Mouse (Mus musculus) heart, embryonic 10.5 days (tissue): ENCODE measurements at regions not wholly inside any gene's neighbourhood (a gene's known extent, or its start where the extent isn't known, plus 50 kb on each side); places are given as distances from the start of the nearest gene placed in this dataset.
A peak's percentile ranks its signal among the peaks of the same experiment; 100 is the strongest.

Experiments
- DNase-seq: peaks from one replicate; pipeline ENCODE4 v3.0.0-alpha.2; 2017; ENCODE audit warnings: low spot score
- H3K27ac ChIP-seq: fragments of 300-500 bp; sonication (generic); 2 replicates; pipeline ENCODE4 v1.5.1; 2016; ENCODE audit warnings: mild to moderate bottlenecking
- H3K27me3 ChIP-seq: fragments of 300-500 bp; sonication (generic); 2 replicates; pipeline ENCODE4 v1.6.1; 2016; ENCODE audit warnings: mild to moderate bottlenecking; ENCODE audit not compliant: poor library complexity, insufficient read depth, severe bottlenecking
- H3K36me3 ChIP-seq: fragments of 300-500 bp; sonication (generic); 2 replicates; pipeline ENCODE4 v1.6.1; 2016; ENCODE audit warnings: mild to moderate bottlenecking, moderate library complexity
- H3K4me1 ChIP-seq: fragments of 300-500 bp; sonication (generic); 2 replicates; pipeline ENCODE4 v1.6.1; 2016; ENCODE audit warnings: mild to moderate bottlenecking
- H3K4me3 ChIP-seq: fragments of 300-500 bp; sonication (generic); 2 replicates; pipeline ENCODE4 v1.5.1; 2016; ENCODE audit warnings: mild to moderate bottlenecking, moderate library complexity
- H3K9me3 ChIP-seq: fragments of 300-500 bp; sonication (generic); 2 replicates; pipeline ENCODE4 v1.6.1; 2016; ENCODE audit warnings: mild to moderate bottlenecking, moderate library complexity
- WGBS: fragments of 180-500 bp; shearing (Covaris S2); methylation state at CpG from one replicate; pipeline ENCODE4 v1.1.7; 2016; 5-methylcytosine and 5-hydroxymethylcytosine counted together

- DNase-seq: no peak
- Histone ChIP-seq H3K4me3 (no peak overlapping the region), H3K9me3 (no peaks in the 10 kb centered on the region), H3K36me3 (no peaks in the 10 kb centered on the region), H3K27me3 (no peaks in the 10 kb centered on the region), H3K4me1 (peaks cover 5% of the 10 kb centered on the region; the same call in 1 of the 2 replicates), H3K27ac (no peak overlapping the region)
- WGBS: 80% methylated on average over 1 of the region's 1 CpGs
Measured at GRCm38 (mm10) chr16:85743022-85743421, 59.9 kb downstream of the Adamts1 start.

- WGBS: 84% methylated on average over 2 of the region's 2 CpGs
- no peak for DNase-seq
- Histone ChIP-seq H3K27ac (no peak overlapping the region), H3K9me3 (no peaks in the 10 kb centered on the region), H3K27me3 (no peaks in the 10 kb centered on the region), H3K4me3 (no peak overlapping the region), H3K36me3 (no peaks in the 10 kb centered on the region), H3K4me1 (no peaks in the 10 kb centered on the region)
Measured at GRCm38 (mm10) chr16:85738606-85739195, 64.2 kb downstream of the Adamts1 start.

GRCm38 (mm10) chr16:85728026-85728425 is 74.9 kb downstream of the Adamts1 start:
- WGBS: 65% methylated on average over 2 of the region's 2 CpGs
- H3K4me1 ChIP-seq: no peaks in the 10 kb centered on the region
- no peaks in the 10 kb centered on the region for H3K36me3 ChIP-seq
- H3K27me3 ChIP-seq: no peaks in the 10 kb centered on the region
- no peaks in the 10 kb centered on the region for H3K9me3 ChIP-seq
- H3K4me3 ChIP-seq: no peak overlapping the region
- H3K27ac ChIP-seq: no peak overlapping the region
- no peak for DNase-seq

DNA sequence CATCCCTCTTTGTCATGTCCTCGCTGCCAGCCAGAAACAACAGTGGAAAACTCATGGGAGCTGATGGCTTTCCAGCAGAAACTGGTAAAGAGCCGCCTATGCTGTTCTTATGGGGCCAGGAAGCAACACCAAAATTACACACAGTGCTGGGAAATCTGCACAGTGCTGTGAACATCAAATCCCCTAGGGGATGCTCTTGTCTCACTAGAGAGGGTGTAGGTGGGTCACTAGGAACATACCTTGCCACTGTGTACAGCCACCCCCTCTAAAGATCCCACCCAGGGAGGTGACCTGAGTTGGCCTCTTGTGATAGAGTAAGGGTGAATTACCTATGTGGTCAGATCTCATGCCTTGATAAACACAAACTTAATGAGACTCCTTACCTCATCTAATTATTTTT is 80.9 kb downstream of the Adamts1 start:
- no peaks in the 10 kb centered on the region for H3K27me3 ChIP-seq
- H3K4me3 ChIP-seq: no peak overlapping the region
- DNase-seq: no peak
- no peaks in the 10 kb centered on the region for H3K9me3 ChIP-seq
- WGBS: 58% methylated on average over 2 of the region's 2 CpGs
- H3K36me3 ChIP-seq: no peaks in the 10 kb centered on the region
- H3K27ac ChIP-seq: no peak overlapping the region
- no peaks in the 10 kb centered on the region for H3K4me1 ChIP-seq

- H3K27me3 ChIP-seq: no peaks in the 10 kb centered on the region
- no peaks in the 10 kb centered on the region for H3K9me3 ChIP-seq
- no peaks in the 10 kb centered on the region for H3K36me3 ChIP-seq
- no peak overlapping the region for H3K27ac ChIP-seq
- no peak for DNase-seq
- H3K4me3 ChIP-seq: no peak overlapping the region
- no peaks in the 10 kb centered on the region for H3K4me1 ChIP-seq
- WGBS: 87% methylated on average over 3 of the region's 3 CpGs
Measured at GRCm38 (mm10) chr16:85712291-85712690, 90.6 kb downstream of the Adamts1 start.

- 81% methylated on average over 9 of the region's 9 CpGs for WGBS
- no peak overlapping the region for H3K27ac ChIP-seq
- H3K9me3 ChIP-seq: no peaks in the 10 kb centered on the region
- H3K36me3 ChIP-seq: no peaks in the 10 kb centered on the region
- no peaks in the 10 kb centered on the region for H3K4me1 ChIP-seq
- no peak overlapping the region for H3K4me3 ChIP-seq
- H3K27me3 ChIP-seq: no peaks in the 10 kb centered on the region
- no peak for DNase-seq
Measured at GRCm38 (mm10) chr16:85704254-85705020, 98.5 kb downstream of the Adamts1 start.

DNA sequence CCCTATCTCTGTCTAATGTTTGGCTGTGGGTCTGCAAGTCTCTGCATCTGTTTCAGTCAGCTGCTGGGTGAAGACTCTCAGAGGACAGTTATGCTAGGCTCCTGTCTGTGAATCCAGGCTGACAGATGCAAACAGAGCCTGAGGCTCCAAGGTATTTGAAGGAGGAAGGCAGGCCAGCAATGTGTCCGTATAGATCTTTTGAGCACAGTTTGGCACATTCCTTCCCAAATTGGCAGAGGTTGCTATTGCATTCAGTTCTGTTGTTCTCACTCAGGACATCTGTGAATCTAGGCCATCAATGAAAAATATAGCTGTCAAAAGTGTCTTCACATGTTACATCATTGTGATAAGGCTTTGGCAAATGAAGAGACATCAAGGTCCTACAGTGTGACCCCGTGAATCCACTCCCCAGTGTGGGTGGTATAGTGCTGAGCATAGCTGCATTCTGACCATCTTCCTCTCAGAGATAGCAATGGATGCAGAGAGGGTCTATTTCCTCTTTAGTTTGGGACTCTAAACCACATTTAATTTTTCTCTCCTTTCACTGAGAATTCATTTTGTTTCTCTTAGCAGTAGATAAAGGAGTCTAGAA is 99.9 kb downstream of the Adamts1 start:
- Histone ChIP-seq H3K27me3 (no peaks in the 10 kb centered on the region), H3K36me3 (no peaks in the 10 kb centered on the region), H3K4me1 (no peaks in the 10 kb centered on the region), H3K27ac (no peak overlapping the region), H3K4me3 (no peak overlapping the region), H3K9me3 (no peaks in the 10 kb centered on the region)
- 79% methylated on average over 2 of the region's 2 CpGs for WGBS
- DNase-seq: no peak

GRCm38 (mm10) chr16:85699329-85699728 is 103.6 kb downstream of the Adamts1 start:
- Histone ChIP-seq H3K27me3 (no peaks in the 10 kb centered on the region), H3K9me3 (no peaks in the 10 kb centered on the region), H3K27ac (no peak overlapping the region), H3K4me3 (no peak overlapping the region), H3K36me3 (no peaks in the 10 kb centered on the region), H3K4me1 (no peaks in the 10 kb centered on the region)
- WGBS: 84% methylated on average over 4 of the region's 4 CpGs
- DNase-seq: no peak

DNA sequence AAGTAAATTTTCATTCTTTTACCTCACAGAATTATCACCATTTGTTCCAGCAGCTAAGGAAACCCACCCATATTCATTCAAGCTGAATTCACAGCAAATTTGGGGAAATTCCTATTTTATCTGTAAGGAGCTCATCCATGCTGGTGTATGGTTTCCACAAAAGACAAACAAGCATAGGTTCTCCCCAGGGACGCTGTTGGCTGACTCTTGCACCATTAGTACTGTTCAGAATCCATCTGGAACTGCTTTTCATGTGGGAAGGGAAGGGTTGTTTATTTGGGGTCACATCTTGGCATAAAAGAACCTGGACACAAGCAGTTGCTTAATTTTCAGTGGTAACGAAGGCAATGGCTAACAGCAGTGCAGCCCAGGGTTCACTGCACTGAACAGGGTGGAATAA is 120.2 kb downstream of the Adamts1 start:
- 73% methylated on average over 2 of the region's 2 CpGs for WGBS
- H3K27ac ChIP-seq: no peak overlapping the region
- H3K4me1 ChIP-seq: peaks cover 6% of the 10 kb centered on the region; the same call in 1 of the 2 replicates
- no peak for DNase-seq
- no peaks in the 10 kb centered on the region for H3K27me3 ChIP-seq
- H3K36me3 ChIP-seq: no peaks in the 10 kb centered on the region
- no peak overlapping the region for H3K4me3 ChIP-seq
- H3K9me3 ChIP-seq: no peaks in the 10 kb centered on the region

DNA sequence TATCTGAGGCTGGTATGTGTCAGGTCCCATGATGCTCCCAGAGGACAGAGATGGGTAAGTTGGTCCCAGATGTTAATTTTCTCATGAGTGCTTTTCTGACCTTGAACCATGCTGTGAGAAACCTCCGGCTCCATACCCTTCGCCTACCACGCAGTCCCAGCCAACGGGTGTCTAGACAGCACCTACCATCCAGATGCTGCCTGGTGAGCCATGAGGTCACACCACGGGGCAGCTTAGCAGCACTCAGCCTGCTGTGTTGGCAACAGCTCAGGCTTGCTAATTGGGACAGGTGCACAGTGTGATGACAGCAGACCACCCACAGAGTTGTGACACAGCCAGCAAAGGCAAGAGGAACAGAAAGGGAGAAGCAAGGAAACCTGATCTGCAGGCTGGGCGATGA is 122.6 kb downstream of the Adamts1 start:
- H3K9me3 ChIP-seq: no peaks in the 10 kb centered on the region
- 0 out of 2 replicates have a peak overlapping the region, but pooled peaks have one; percentile 11 for H3K27ac ChIP-seq
- H3K36me3 ChIP-seq: no peaks in the 10 kb centered on the region
- peak; percentile 76 for DNase-seq
- H3K4me1 ChIP-seq: peaks cover 6% of the 10 kb centered on the region; the same call in 1 of the 2 replicates
- no peaks in the 10 kb centered on the region for H3K27me3 ChIP-seq
- no peak overlapping the region for H3K4me3 ChIP-seq
- WGBS: 34% methylated on average over 6 of the region's 6 CpGs

GRCm38 (mm10) chr16:85678781-85679180 is 124.1 kb downstream of the Adamts1 start:
- no peaks in the 10 kb centered on the region for H3K36me3 ChIP-seq
- no peaks in the 10 kb centered on the region for H3K9me3 ChIP-seq
- H3K4me1 ChIP-seq: peaks cover 6% of the 10 kb centered on the region; the same call in 1 of the 2 replicates
- DNase-seq: no peak
- no peak overlapping the region for H3K4me3 ChIP-seq
- no peak overlapping the region for H3K27ac ChIP-seq
- WGBS: 73% methylated on average over 1 of the region's 1 CpGs
- no peaks in the 10 kb centered on the region for H3K27me3 ChIP-seq

DNA sequence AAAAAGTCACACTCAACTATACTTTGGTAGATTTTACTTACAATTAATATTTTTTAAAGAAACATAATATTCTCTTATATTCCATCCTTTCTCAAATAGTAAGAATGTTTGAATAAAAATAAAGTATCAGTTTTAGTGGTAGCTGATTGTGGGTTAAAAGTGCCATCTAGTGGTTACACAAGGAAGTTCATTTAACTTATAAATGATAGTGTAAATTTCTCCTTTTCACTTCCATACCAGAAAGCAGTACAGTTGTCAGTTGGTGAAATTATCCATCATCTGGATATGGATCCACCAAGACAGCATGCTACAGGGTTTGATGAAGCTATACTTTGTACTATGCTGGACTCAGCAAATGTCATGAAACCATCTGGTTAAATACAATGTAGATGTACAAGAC is 124.7 kb downstream of the Adamts1 start:
- Histone ChIP-seq H3K4me1 (peaks cover 6% of the 10 kb centered on the region; the same call in 1 of the 2 replicates), H3K9me3 (no peaks in the 10 kb centered on the region), H3K4me3 (no peak overlapping the region), H3K27me3 (no peaks in the 10 kb centered on the region), H3K36me3 (no peaks in the 10 kb centered on the region), H3K27ac (no peak overlapping the region)
- no peak for DNase-seq

DNA sequence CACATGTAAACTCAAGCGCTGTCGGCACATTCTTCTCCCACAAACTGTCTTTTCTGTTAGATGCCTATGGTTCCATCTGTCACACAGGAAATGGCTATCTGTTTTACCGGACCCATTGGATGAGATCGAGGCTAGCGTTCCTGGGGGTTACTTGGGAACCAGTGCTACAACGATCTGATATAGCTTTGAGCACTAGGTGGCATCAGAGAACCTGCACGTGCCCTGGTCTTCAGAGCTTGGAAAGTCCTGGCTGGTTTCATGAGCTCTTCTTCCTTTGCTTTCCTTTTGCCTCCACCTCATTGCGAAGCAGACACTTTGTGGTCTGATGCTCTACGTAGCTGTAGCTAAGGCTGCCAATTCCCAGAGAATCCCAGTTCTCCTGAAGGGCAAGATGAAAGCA is 123.8 kb upstream of the Cyyr1 start:
- no peak overlapping the region for H3K27ac ChIP-seq
- H3K4me3 ChIP-seq: no peak overlapping the region

More for the DNA sequence above, 123.8 kb upstream of the Cyyr1 start:
- H3K36me3 ChIP-seq: no peaks in the 10 kb centered on the region
- 29% methylated on average over 9 of the region's 9 CpGs for WGBS
- H3K27me3 ChIP-seq: no peaks in the 10 kb centered on the region
- peaks cover 6% of the 10 kb centered on the region; the same call in 1 of the 2 replicates for H3K4me1 ChIP-seq
- no peak for DNase-seq
- H3K9me3 ChIP-seq: no peaks in the 10 kb centered on the region
